ENCODE assay signal across 16 mouse cellular contexts in the genomic region with DNA sequence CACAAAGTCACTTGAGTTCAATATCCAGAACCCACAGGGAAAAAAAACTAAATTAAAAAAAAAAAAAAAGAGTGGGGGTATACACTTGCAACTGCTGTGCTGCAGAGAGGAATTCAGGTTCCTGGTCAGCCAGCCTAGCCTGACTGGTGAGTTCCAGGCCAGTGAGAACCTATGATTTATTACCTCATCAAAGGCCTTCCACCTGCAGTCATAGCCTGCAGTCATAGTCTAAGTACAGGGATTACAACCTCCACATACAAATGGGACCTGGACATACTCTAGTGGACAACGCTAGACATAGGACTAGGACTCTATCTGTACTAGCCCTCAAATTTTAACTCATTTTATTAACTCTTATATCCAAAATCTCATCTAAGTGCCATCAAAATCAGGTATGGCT.
"Had no signal": no experiment of that assay in that cellular context is flagged by ENCODE, and none has a peak within 500 bp of the region (broad histone marks: within the 10 kb centered on the region; RNA-seq: fewer than 3 reads in every experiment).

No protein-coding gene starts in this region.

- H3K9ac ChIP-seq: limb, embryonic 12.5 days; limb, embryonic 15.5 days; liver, embryonic 14.5 days; liver, postnatal 0 days; lung, embryonic 14.5 days had no signal

- H3K4me2 ChIP-seq: limb, embryonic 12.5 days; limb, embryonic 15.5 days; liver, embryonic 11.5 days; lung, embryonic 14.5 days had no signal

- ATAC-seq: hindbrain, postnatal 0 days; inflammation-experienced regulatory T-cells, adult 6 months; liver, postnatal 0 days; lung, postnatal 0 days had no signal

- H3K4me1 ChIP-seq: limb, embryonic 12.5 days; limb, embryonic 15.5 days had no signal

- H3K27ac ChIP-seq: hindbrain, postnatal 0 days; limb, embryonic 12.5 days; limb, embryonic 15.5 days; liver, embryonic 14.5 days; macrophage had no signal

- H3K27me3 ChIP-seq: limb, embryonic 12.5 days; limb, embryonic 15.5 days had no signal

- H3K9me3 ChIP-seq: limb, embryonic 12.5 days; limb, embryonic 15.5 days had no signal

- DNase-seq: kidney, adult 11 months; layer of hippocampus, postnatal 36 days; left cerebral cortex, postnatal 4 days; liver, postnatal 0 days; lung, embryonic 14.5 days; midbrain, embryonic 14.5 days; thymus, adult 18-20 months; thymus, postnatal 36 days had no signal

- H3K4me3 ChIP-seq: limb, embryonic 12.5 days; limb, embryonic 15.5 days had no signal
